Mouse (Mus musculus) frontal cortex, postnatal 14 days (tissue): ENCODE measurements around the gene Nckap5.
A peak's percentile ranks its signal among the peaks of the same experiment; 100 is the strongest.

ENCODE experiments used
- DNase-seq, 2 experiments: peaks; one replicate each; pipeline ENCODE4 v3.0.0; 2022; ENCODE audit warnings: low spot score in 2 of 2

Gene Nckap5

GRCm38 (mm10) chr1:126765506-126766170, 65.0 kb downstream of the Nckap5 start:
- DNase-seq: no peak

GRCm38 (mm10) chr1:126764201-126764600, 66.4 kb downstream of the Nckap5 start:
- DNase-seq: no peak

- no peak for DNase-seq
These were observed 67.4 kb downstream of the Nckap5 start for GRCm38 (mm10) chr1:126763192-126763591.

GRCm38 (mm10) chr1:126760386-126760785, 70.2 kb downstream of the Nckap5 start:
- no peak for DNase-seq

GRCm38 (mm10) chr1:126755682-126756081, 74.9 kb downstream of the Nckap5 start:
- DNase-seq: no peak

- DNase-seq: no peak
These were observed 77.0 kb downstream of the Nckap5 start for GRCm38 (mm10) chr1:126753611-126754010.

GRCm38 (mm10) chr1:126752247-126753037, 78.2 kb downstream of the Nckap5 start:
- DNase-seq: no peak

- DNase-seq: no peak
These were observed 79.5 kb downstream of the Nckap5 start for GRCm38 (mm10) chr1:126751137-126751536.

- no peak for DNase-seq
These were observed 80.4 kb downstream of the Nckap5 start for GRCm38 (mm10) chr1:126750156-126750555.

- no peak for DNase-seq
These were observed 82.7 kb downstream of the Nckap5 start for GRCm38 (mm10) chr1:126747914-126748313.

- no peak for DNase-seq
These were observed 85.0 kb downstream of the Nckap5 start for GRCm38 (mm10) chr1:126745482-126746136.

- DNase-seq: no peak
These were observed 85.8 kb downstream of the Nckap5 start for GRCm38 (mm10) chr1:126744631-126745305.

GRCm38 (mm10) chr1:126738291-126738640, 92.3 kb downstream of the Nckap5 start:
- no peak for DNase-seq

GRCm38 (mm10) chr1:126737554-126738290, 92.9 kb downstream of the Nckap5 start:
- DNase-seq: peak; percentile 21 to 28

- DNase-seq: no peak
These were observed 98.9 kb downstream of the Nckap5 start for GRCm38 (mm10) chr1:126731691-126732090.

- peak in 1 of 2 experiments; percentile 8 for DNase-seq
These were observed 104.1 kb downstream of the Nckap5 start for GRCm38 (mm10) chr1:126726400-126727055.

GRCm38 (mm10) chr1:126725628-126726367, 104.8 kb downstream of the Nckap5 start:
- DNase-seq: no peak

- no peak for DNase-seq
These were observed 108.7 kb downstream of the Nckap5 start for GRCm38 (mm10) chr1:126721917-126722316.

GRCm38 (mm10) chr1:126719733-126720348, 110.8 kb downstream of the Nckap5 start:
- no peak for DNase-seq

GRCm38 (mm10) chr1:126706611-126707010, 124.0 kb downstream of the Nckap5 start:
- no peak for DNase-seq
